Mouse (Mus musculus) intestine, embryonic 16.5 days (tissue): ENCODE results near the gene Apopt1. TPM values are rescaled to one million over a fixed set of nuclear protein-coding genes. Genes with fewer than 3 reads are reported as not detected.

ENCODE experiments used
- ATAC-seq: fragments of 200-750 bp; cut with Nextera tagmentation; 2 replicates; pipeline ENCODE4 v1.8.0; 2017; ENCODE audit warnings: moderate TSS enrichment, moderate library complexity
- H3K27ac ChIP-seq: fragments of 300-500 bp; sonication (generic); 2 replicates; pipeline ENCODE4 v1.5.1; 2014; ENCODE audit warnings: mild to moderate bottlenecking, low read length
- H3K27me3 ChIP-seq: fragments of 300-500 bp; sonication (generic); replicated peaks from 2 replicates; pipeline ENCODE4 v1.6.1; 2014; ENCODE audit warnings: low read length, control low read depth, mixed read lengths; ENCODE audit not compliant: control insufficient read depth, insufficient read depth
- H3K36me3 ChIP-seq: fragments of 300-500 bp; sonication (generic); 2 replicates; pipeline ENCODE4 v1.6.1; 2014; ENCODE audit warnings: low read length, control low read depth; ENCODE audit not compliant: control insufficient read depth, insufficient read depth
- H3K4me1 ChIP-seq: fragments of 300-500 bp; sonication (generic); 2 replicates; pipeline ENCODE4 v1.6.1; 2014; ENCODE audit warnings: low read length, control low read depth, mixed read lengths; ENCODE audit not compliant: control insufficient read depth, insufficient read depth
- H3K4me2 ChIP-seq: fragments of 300-500 bp; sonication (generic); 2 replicates; pipeline ENCODE4 v1.6.1; 2014; ENCODE audit warnings: low read depth, low read length, control low read depth
- H3K4me3 ChIP-seq: fragments of 300-500 bp; sonication (generic); 2 replicates; pipeline ENCODE4 v1.5.1; 2014; ENCODE audit warnings: mild to moderate bottlenecking, low read length
- H3K9ac ChIP-seq: fragments of 300-500 bp; sonication (generic); 2 replicates; pipeline ENCODE4 v1.6.1; 2014; ENCODE audit warnings: low read depth, low read length
- H3K9me3 ChIP-seq: fragments of 300-500 bp; sonication (generic); 2 replicates; pipeline ENCODE4 v1.6.1; 2016; ENCODE audit warnings: low read length, control low read depth; ENCODE audit not compliant: control insufficient read depth
- WGBS: fragments of 180-500 bp; shearing (Covaris S2); extraction: QIAGEN DNeasy Blood & Tissue Kit; methylation state at CpG from one replicate; pipeline ENCODE4 v1.1.7; 2014; 5-methylcytosine and 5-hydroxymethylcytosine counted together
- polyA plus RNA-seq: library from polyadenylated mRNA; unstranded; fragments of >200 nt; fragmentation: Nextera tagmentation; extraction: Ambion mirVana; gene quantifications from 2 replicates; pipeline ENCODE4 v1.2.1, GENCODE M21; 2015

The Apopt1 gene
- polyA plus RNA-seq, 1 experiment from 2014 or later = 56.2 TPM

GRCm38 (mm10) chr12:111677882-111678669 is 35.0 kb upstream of the Apopt1 start, which contains the start of gene Trmt61a:
TSS of gene Trmt61a (plus strand) at chr12:111678105.
- Histone ChIP-seq H3K27ac (peak within 1 kb of the TSS; percentile 99), H3K27me3 (no peaks in the 10 kb centered on the region), H3K4me1 (peaks cover 49% of the 10 kb centered on the region), H3K36me3 (no peaks in the 10 kb centered on the region; the same call in 1 of the 2 replicates), H3K4me3 (peak within 1 kb of the TSS; percentile 73), H3K4me2 (peak within 1 kb of the TSS; percentile 92), H3K9me3 (no peaks in the 10 kb centered on the region), H3K9ac (peak within 1 kb of the TSS; percentile 79)
- ATAC-seq = peak; percentile 67
- WGBS = under 1% methylated on average over 51 of the region's 51 CpGs

- WGBS = 5% methylated on average over 13 of the region's 13 CpGs
- Histone ChIP-seq H3K4me2 (peak overlapping the region; percentile 92), H3K27me3 (no peaks in the 10 kb centered on the region), H3K4me3 (peak overlapping the region; percentile 73), H3K4me1 (peaks cover 53% of the 10 kb centered on the region), H3K9me3 (no peaks in the 10 kb centered on the region), H3K9ac (peak overlapping the region; percentile 79), H3K36me3 (no peaks in the 10 kb centered on the region; the same call in none of the 2 replicates), H3K27ac (peak overlapping the region; percentile 52; the same call in 1 of the 2 replicates)
- no peak for ATAC-seq
Observed at GRCm38 (mm10) chr12:111678670-111678933, 34.5 kb upstream of the Apopt1 start.

- 45% methylated on average over 7 of the region's 7 CpGs for WGBS
Observed at GRCm38 (mm10) chr12:111678997-111679396, 34.1 kb upstream of the Apopt1 start.

GRCm38 (mm10) chr12:111680661-111681060 is 32.4 kb upstream of the Apopt1 start:
- no peaks in the 10 kb centered on the region for H3K27me3 ChIP-seq
- no peak overlapping the region for H3K4me3 ChIP-seq
- 90% methylated on average over 13 of the region's 13 CpGs for WGBS
- peaks cover 2% of the 10 kb centered on the region for H3K36me3 ChIP-seq
- peaks cover 42% of the 10 kb centered on the region for H3K4me1 ChIP-seq
- no peaks in the 10 kb centered on the region for H3K9me3 ChIP-seq
- no peak for ATAC-seq
- 0 out of 2 replicates have a peak overlapping the region, but pooled peaks have one; percentile 38 for H3K9ac ChIP-seq
- H3K27ac ChIP-seq = peak overlapping the region; percentile 81
- H3K4me2 ChIP-seq = no peak overlapping the region

More at GRCm38 (mm10) chr12:111678997-111679396, 34.1 kb upstream of the Apopt1 start:
- Histone ChIP-seq H3K4me2 (peak overlapping the region; percentile 92), H3K9ac (peak overlapping the region; percentile 79), H3K36me3 (peaks cover 2% of the 10 kb centered on the region), H3K4me3 (peak overlapping the region; percentile 73), H3K4me1 (peaks cover 52% of the 10 kb centered on the region), H3K27me3 (no peaks in the 10 kb centered on the region), H3K9me3 (no peaks in the 10 kb centered on the region), H3K27ac (no peak overlapping the region)
- no peak for ATAC-seq

GRCm38 (mm10) chr12:111681305-111681704 is 31.8 kb upstream of the Apopt1 start:
- Histone ChIP-seq H3K27me3 (no peaks in the 10 kb centered on the region), H3K9ac (peak overlapping the region; percentile 38; the same call in 1 of the 2 replicates), H3K4me1 (peaks cover 40% of the 10 kb centered on the region), H3K4me2 (no peak overlapping the region), H3K4me3 (no peak overlapping the region), H3K9me3 (no peaks in the 10 kb centered on the region), H3K27ac (peak overlapping the region; percentile 81), H3K36me3 (peaks cover 2% of the 10 kb centered on the region)
- WGBS = 58% methylated on average over 8 of the region's 8 CpGs
- no peak for ATAC-seq

- H3K4me3 ChIP-seq = no peak overlapping the region
- H3K4me1 ChIP-seq = peaks cover 45% of the 10 kb centered on the region
- no peak for ATAC-seq
- H3K27me3 ChIP-seq = no peaks in the 10 kb centered on the region
- peak overlapping the region; percentile 81 for H3K27ac ChIP-seq
- no peak overlapping the region for H3K4me2 ChIP-seq
- no peaks in the 10 kb centered on the region for H3K9me3 ChIP-seq
- 62% methylated on average over 5 of the region's 5 CpGs for WGBS
- H3K36me3 ChIP-seq = peaks cover 2% of the 10 kb centered on the region
- peak overlapping the region; percentile 44 for H3K9ac ChIP-seq
Observed at GRCm38 (mm10) chr12:111682003-111682402, 31.1 kb upstream of the Apopt1 start.

GRCm38 (mm10) chr12:111682806-111683205 is 30.3 kb upstream of the Apopt1 start:
- no peaks in the 10 kb centered on the region for H3K9me3 ChIP-seq
- H3K36me3 ChIP-seq = peaks cover 2% of the 10 kb centered on the region
- no peak overlapping the region for H3K4me3 ChIP-seq
- peak; percentile 34; the same call in 1 of the 2 replicates for ATAC-seq
- no peaks in the 10 kb centered on the region for H3K27me3 ChIP-seq
- H3K4me2 ChIP-seq = no peak overlapping the region
- H3K27ac ChIP-seq = peak overlapping the region; percentile 81
- peaks cover 46% of the 10 kb centered on the region for H3K4me1 ChIP-seq
- WGBS = 37% methylated on average over 5 of the region's 5 CpGs
- H3K9ac ChIP-seq = peak overlapping the region; percentile 44; the same call in 1 of the 2 replicates

- peaks cover 2% of the 10 kb centered on the region; the same call in 1 of the 2 replicates for H3K36me3 ChIP-seq
- peak overlapping the region; percentile 82 for H3K27ac ChIP-seq
- ATAC-seq = no peak
- no peak overlapping the region for H3K4me2 ChIP-seq
- H3K9ac ChIP-seq = 0 out of 2 replicates have a peak overlapping the region, but pooled peaks have one; percentile 50
- peaks cover 55% of the 10 kb centered on the region for H3K4me1 ChIP-seq
- H3K4me3 ChIP-seq = no peak overlapping the region
- no peaks in the 10 kb centered on the region for H3K27me3 ChIP-seq
- 83% methylated on average over 4 of the region's 4 CpGs for WGBS
- H3K9me3 ChIP-seq = no peaks in the 10 kb centered on the region
Observed at GRCm38 (mm10) chr12:111686390-111686789, 26.7 kb upstream of the Apopt1 start.

- H3K9ac ChIP-seq = peak overlapping the region; percentile 50
- H3K27me3 ChIP-seq = no peaks in the 10 kb centered on the region
- H3K9me3 ChIP-seq = no peaks in the 10 kb centered on the region
- no peak overlapping the region for H3K4me2 ChIP-seq
- no peak overlapping the region for H3K4me3 ChIP-seq
- 30% methylated on average over 14 of the region's 14 CpGs for WGBS
- peak; percentile 56 for ATAC-seq
- peaks cover 61% of the 10 kb centered on the region for H3K4me1 ChIP-seq
- peak overlapping the region; percentile 82 for H3K27ac ChIP-seq
- peaks cover 2% of the 10 kb centered on the region; the same call in 1 of the 2 replicates for H3K36me3 ChIP-seq
Observed at GRCm38 (mm10) chr12:111687350-111688068, 25.6 kb upstream of the Apopt1 start.
